11 mouse cellular contexts compared by ENCODE assay signal in the genomic region with DNA sequence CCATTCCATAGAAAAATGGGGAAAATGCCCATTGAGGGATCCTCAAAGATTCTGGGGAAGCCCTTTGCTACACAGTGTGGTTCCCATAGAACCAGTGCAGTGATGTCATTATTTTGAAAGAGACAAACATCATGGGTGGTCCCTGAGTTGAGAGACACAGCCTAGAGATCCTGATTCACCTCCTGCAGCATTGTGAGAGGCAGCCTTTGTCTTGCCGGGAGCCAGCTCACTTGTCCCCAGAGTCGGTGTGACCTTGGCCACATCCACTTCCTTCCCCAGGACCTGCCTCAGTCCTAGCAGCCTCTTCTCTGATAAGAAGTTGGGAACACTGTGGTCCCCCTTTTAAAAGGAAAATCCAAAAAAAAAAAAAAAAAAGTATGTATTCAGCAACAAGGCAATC. TPM values are rescaled to one million over a fixed set of nuclear protein-coding genes. Genes with fewer than 3 reads are reported as not detected.
DNase-seq lines count a peak whose midpoint lies in the region; ATAC-seq and TF ChIP-seq lines count a peak whose summit lies in the region.
"Had no signal": no experiment of that assay in that cellular context is flagged by ENCODE, and none has a peak within 500 bp of the region (broad histone marks: within the 10 kb centered on the region; RNA-seq: fewer than 3 reads in every experiment).

No protein-coding gene starts in this region.

- no peak overlapping the region for H3K9ac ChIP-seq in lung, embryonic 14.5 days
- no peak overlapping the region for H3K9ac ChIP-seq in intestine, embryonic 16.5 days (ENCODE audit: low read depth, low read length)
- H3K9ac ChIP-seq: neural tube, embryonic 13.5 days had no signal

- intact Hi-C loops in gastrocnemius, postnatal 14 days (cut with DNase I; ENCODE audit: low total_unique reads), result no loop called here

- H3K27ac ChIP-seq in lung, embryonic 14.5 days (ENCODE audit: low read depth), result peak overlapping the region; percentile 5; the same call in 1 of the 2 replicates
- H3K27ac ChIP-seq in intestine, embryonic 16.5 days (ENCODE audit: low read length), result 0 out of 2 replicates have a peak overlapping the region, but pooled peaks have one; percentile 50
- peak overlapping the region; percentile 15; the same call in 1 of the 2 replicates for H3K27ac ChIP-seq in macrophage
- H3K27ac ChIP-seq: neural tube, embryonic 13.5 days had no signal

- peaks cover 15% of the 10 kb centered on the region; the same call in 1 of the 2 replicates for H3K36me3 ChIP-seq in lung, embryonic 14.5 days (ENCODE audit: insufficient read depth)
- peaks cover 7% of the 10 kb centered on the region; the same call in 1 of the 2 replicates for H3K36me3 ChIP-seq in intestine, embryonic 16.5 days (ENCODE audit: control insufficient read depth, insufficient read depth, low read length)
- peaks cover 13% of the 10 kb centered on the region; the same call in 1 of the 2 replicates for H3K36me3 ChIP-seq in macrophage (ENCODE audit: inconsistent target)
- H3K36me3 ChIP-seq: neural tube, embryonic 13.5 days had no signal

- H3K9me3 ChIP-seq in lung, embryonic 14.5 days (ENCODE audit: low read depth, low read length), result no peaks in the 10 kb centered on the region
- no peaks in the 10 kb centered on the region for H3K9me3 ChIP-seq in intestine, embryonic 16.5 days (ENCODE audit: control insufficient read depth, low read length)
- H3K9me3 ChIP-seq: neural tube, embryonic 13.5 days had no signal

- peak; percentile 36 for DNase-seq in adrenal gland, postnatal 14 days
- no peak for DNase-seq in adrenal gland, postnatal 25 days
- no peak for DNase-seq in lung, embryonic 14.5 days
- DNase-seq in lung, postnatal 14 days, result no peak
- no peak for DNase-seq in gastrocnemius, postnatal 14 days
- no peak for DNase-seq in adipocyte (ENCODE audit: low spot score)
- DNase-seq: B cell, adult 2 months; cerebellum, adult 18-20 months had no signal

- no peak for TF ChIP-seq CTCF in lung, embryonic 14.5 days (IDR thresholded peaks at IDR 0.05; ENCODE audit: low read depth)

- H3K27me3 ChIP-seq in lung, embryonic 14.5 days (ENCODE audit: insufficient read depth, low read length), result no peaks in the 10 kb centered on the region
- no peaks in the 10 kb centered on the region for H3K27me3 ChIP-seq in intestine, embryonic 16.5 days (replicated peaks; ENCODE audit: control insufficient read depth, insufficient read depth, low read length)
- H3K27me3 ChIP-seq: neural tube, embryonic 13.5 days had no signal

- H3K79me2 ChIP-seq in macrophage (ENCODE audit: inconsistent target), result no peaks in the 10 kb centered on the region

- H3K4me1 ChIP-seq in lung, embryonic 14.5 days (ENCODE audit: insufficient read depth), result peaks cover 12% of the 10 kb centered on the region
- peaks cover 24% of the 10 kb centered on the region for H3K4me1 ChIP-seq in intestine, embryonic 16.5 days (ENCODE audit: control insufficient read depth, insufficient read depth, low read length)
- H3K4me1 ChIP-seq: neural tube, embryonic 13.5 days had no signal

- 40% methylated on average over 2 of the region's 2 CpGs for WGBS in lung, embryonic 14.5 days
- 28% methylated on average over 2 of the region's 2 CpGs for WGBS in intestine, embryonic 16.5 days
- 10% methylated on average over 2 of the region's 2 CpGs for WGBS in macrophage (ENCODE audit: missing documents)

- H3K4me3 ChIP-seq in lung, embryonic 14.5 days (ENCODE audit: low read depth, low read length), result no peak overlapping the region
- H3K4me3 ChIP-seq in intestine, embryonic 16.5 days (ENCODE audit: low read length), result no peak overlapping the region
- H3K4me3 ChIP-seq in macrophage (ENCODE audit: inconsistent target), result no peak overlapping the region
- H3K4me3 ChIP-seq: neural tube, embryonic 13.5 days had no signal

- H3K4me2 ChIP-seq in lung, embryonic 14.5 days, result no peak overlapping the region
- H3K4me2 ChIP-seq in intestine, embryonic 16.5 days (ENCODE audit: low read depth, low read length), result no peak overlapping the region
- H3K4me2 ChIP-seq: neural tube, embryonic 13.5 days had no signal

- ATAC-seq in lung, embryonic 14.5 days (ENCODE audit: insufficient read depth), result no peak
- no peak for ATAC-seq in intestine, embryonic 16.5 days

RNA-seq across cellular contexts. Expression of a gene that starts 36.3 kb away (rescaled TPM):
- total RNA-seq in adrenal gland, postnatal 14 days (2021), result 19.3 and 28.1 TPM in 2 replicates
- total RNA-seq in adrenal gland, postnatal 25 days (2021), result 12.4 and 13.3 TPM in 2 replicates
- 14.3 and 15.4 TPM in 2 replicates for polyA plus RNA-seq in lung, embryonic 14.5 days (2014; fragmentation: Nextera tagmentation; extraction: Ambion mirVana)
- polyA plus RNA-seq in intestine, embryonic 16.5 days (2015; fragmentation: Nextera tagmentation; extraction: Ambion mirVana), result 10.1 and 10.3 TPM in 2 replicates
- 100 to 1,000 TPM in 3 of 26 experiments, 10 to 100 TPM in 23; 34.4 to 231 (median 61.8) TPM for total RNA-seq in macrophage (2018; cell fraction: chromatin; rRNA removed)
- total RNA-seq in macrophage (2018; cell fraction: cytosol; rRNA removed), result 10 to 100 TPM; 12.5 to 32.2 (median 22.3) TPM
- 100 to 1,000 TPM in 1 of 26 experiments, 10 to 100 TPM in 25; 21.9 to 150 (median 35.1) TPM for total RNA-seq in macrophage (2018; cell fraction: nucleus; rRNA removed)
- polyA plus RNA-seq in macrophage (2018), result 10.7 to 30.3 TPM (median 26.2 TPM) in 3 replicates
- total RNA-seq in gastrocnemius, postnatal 14 days (2021), result 10 to 100 TPM; 11.0 to 13.0 TPM
